In genomic region chr17:86710379-86710778, GRCm38 (mm10) we compare ENCODE assay signal across 21 mouse cellular contexts. TPM values are rescaled to one million over a fixed set of nuclear protein-coding genes. Genes with fewer than 3 reads are reported as not detected.
A peak's percentile ranks its signal among the peaks of the same experiment; 100 is the strongest.
DNase-seq lines count a peak whose midpoint lies in the region; ATAC-seq and TF ChIP-seq lines count a peak whose summit lies in the region.
"Had no signal": no experiment of that assay in that cellular context is flagged by ENCODE, and none has a peak within 500 bp of the region (broad histone marks: within the 10 kb centered on the region; RNA-seq: fewer than 3 reads in every experiment).

No protein-coding gene starts in this region.

- peak; percentile 35 to 38 for DNase-seq in heart, adult 2 months
- DNase-seq in heart, embryonic 10.5 days (ENCODE audit: low spot score) = no peak
- DNase-seq in kidney, postnatal 14 days = peak; percentile 11
- DNase-seq in CD4-positive, CD25-positive, alpha-beta regulatory T cell, adult 2 months (ENCODE audit: low read depth, low spot score) = peak; percentile 66
- peak; percentile 66 for DNase-seq in induced T-regulatory cell, adult 2 months (ENCODE audit: low read depth)
- DNase-seq in cerebellum, adult 11 months = no peak
- no peak for DNase-seq in embryo, embryonic 9.5 days (ENCODE audit: extremely low spot score)
- DNase-seq: adrenal gland, adult 2 months; cerebellum, postnatal 14 days; forebrain, postnatal 0 days; lung, postnatal 10 days; right cerebral cortex, postnatal 14 days; thymus, adult 18-20 months had no signal

- H3K9ac ChIP-seq in heart, adult 2 months (ENCODE audit: low read depth, low read length) = peak overlapping the region; percentile 6; the same call in 1 of the 2 replicates
- no peak overlapping the region for H3K9ac ChIP-seq in kidney, embryonic 14.5 days (ENCODE audit: low read depth, low read length)
- H3K9ac ChIP-seq: forebrain, postnatal 0 days; heart, embryonic 15.5 days; midbrain, embryonic 15.5 days; neural tube, embryonic 15.5 days; stomach, embryonic 15.5 days had no signal

- ATAC-seq in kidney, embryonic 14.5 days (ENCODE audit: low FRiP score, low TSS enrichment) = no peak
- ATAC-seq: forebrain, postnatal 0 days; midbrain, embryonic 15.5 days had no signal

- WGBS in heart, adult 2 months = 47% methylated on average over 8 of the region's 8 CpGs
- WGBS in heart, embryonic 10.5 days = 84% methylated on average over 8 of the region's 8 CpGs
- WGBS in kidney, embryonic 14.5 days = 81% methylated on average over 8 of the region's 8 CpGs

- no peak for TF ChIP-seq CTCF in heart, adult 2 months (IDR thresholded peaks at IDR 0.05)

- peaks cover 4% of the 10 kb centered on the region; the same call in 1 of the 2 replicates for H3K36me3 ChIP-seq in heart, adult 2 months (ENCODE audit: control insufficient read depth, insufficient read depth, low read length)
- no peaks in the 10 kb centered on the region for H3K36me3 ChIP-seq in heart, embryonic 10.5 days
- no peaks in the 10 kb centered on the region for H3K36me3 ChIP-seq in kidney, embryonic 14.5 days (ENCODE audit: control insufficient read depth, insufficient read depth, low read length)
- H3K36me3 ChIP-seq: forebrain, embryonic 10.5 days; heart, embryonic 15.5 days; midbrain, embryonic 15.5 days; neural tube, embryonic 15.5 days; stomach, embryonic 15.5 days had no signal

- 0 out of 2 replicates have a peak, but pooled peaks have one; percentile 46 for TF ChIP-seq EP300 in heart, adult 2 months (IDR thresholded peaks at IDR 0.05; ENCODE audit: insufficient read depth, low read depth, low read length)

- H3K4me3 ChIP-seq in heart, adult 2 months = peak overlapping the region; percentile 19
- H3K4me3 ChIP-seq in heart, embryonic 10.5 days = no peak overlapping the region
- no peak overlapping the region for H3K4me3 ChIP-seq in kidney, embryonic 14.5 days (ENCODE audit: low read length)
- H3K4me3 ChIP-seq: forebrain, embryonic 10.5 days; heart, embryonic 15.5 days; megakaryocyte, embryonic 14.5 days; midbrain, embryonic 15.5 days; myocyte; neural tube, embryonic 15.5 days; stomach, embryonic 15.5 days had no signal

- H3K79me2 ChIP-seq in heart, adult 2 months (replicated peaks; ENCODE audit: control insufficient read depth, insufficient read depth, low read length) = no peaks in the 10 kb centered on the region

- no peak overlapping the region for H3K4me2 ChIP-seq in kidney, embryonic 14.5 days (replicated peaks; ENCODE audit: low read depth, low read length)
- H3K4me2 ChIP-seq: heart, embryonic 15.5 days; midbrain, embryonic 15.5 days; neural tube, embryonic 15.5 days; stomach, embryonic 15.5 days had no signal

- intact Hi-C loops in heart, adult 2 months (cut with DNase I) = loop anchor here (5.0 kb wide), 2 partner anchors 42 to 118 kb away; partner anchors contain the start of gene Epas1

- TF ChIP-seq POLR2A in heart, adult 2 months (IDR thresholded peaks at IDR 0.05; ENCODE audit: insufficient read depth, low read depth, low read length) = peak; percentile 55; the same call in 1 of the 2 replicates

- peaks cover 27% of the 10 kb centered on the region for H3K4me1 ChIP-seq in heart, adult 2 months (ENCODE audit: control insufficient read depth, insufficient read depth, low read length)
- peaks cover 25% of the 10 kb centered on the region for H3K4me1 ChIP-seq in heart, embryonic 10.5 days
- H3K4me1 ChIP-seq in kidney, embryonic 14.5 days (ENCODE audit: control insufficient read depth, insufficient read depth, low read length) = no peaks in the 10 kb centered on the region; the same call in 1 of the 2 replicates
- H3K4me1 ChIP-seq: midbrain, embryonic 15.5 days; neural tube, embryonic 15.5 days; stomach, embryonic 15.5 days had no signal

- H3K27me3 ChIP-seq in heart, adult 2 months (ENCODE audit: control insufficient read depth, insufficient read depth, low read length) = no peaks in the 10 kb centered on the region
- H3K27me3 ChIP-seq in heart, embryonic 10.5 days (ENCODE audit: insufficient read depth, poor library complexity, severe bottlenecking) = no peaks in the 10 kb centered on the region
- H3K27me3 ChIP-seq in kidney, embryonic 14.5 days (ENCODE audit: control insufficient read depth, insufficient read depth, low read length) = no peaks in the 10 kb centered on the region
- H3K27me3 ChIP-seq: heart, embryonic 15.5 days; midbrain, embryonic 15.5 days; neural tube, embryonic 15.5 days; stomach, embryonic 15.5 days had no signal

- no peaks in the 10 kb centered on the region for H3K9me3 ChIP-seq in heart, embryonic 10.5 days
- H3K9me3 ChIP-seq in kidney, embryonic 14.5 days (ENCODE audit: control insufficient read depth, low read length) = no peaks in the 10 kb centered on the region
- H3K9me3 ChIP-seq: forebrain, embryonic 10.5 days; heart, embryonic 15.5 days; megakaryocyte, embryonic 14.5 days; midbrain, embryonic 15.5 days; neural tube, embryonic 15.5 days; stomach, embryonic 15.5 days had no signal

- peak overlapping the region; percentile 90 for H3K27ac ChIP-seq in heart, adult 2 months
- no peak overlapping the region for H3K27ac ChIP-seq in heart, embryonic 10.5 days
- no peak overlapping the region for H3K27ac ChIP-seq in kidney, embryonic 14.5 days (ENCODE audit: low read depth, low read length)
- H3K27ac ChIP-seq: forebrain, embryonic 10.5 days; heart, embryonic 15.5 days; midbrain, embryonic 15.5 days; neural tube, embryonic 15.5 days; stomach, embryonic 15.5 days had no signal

RNA-seq across cellular contexts. Expression of gene Epas1, which starts 43.1 kb away (rescaled TPM):
- 100 to 1,000 TPM; 244 to 277 TPM for total RNA-seq in heart, adult 2 months (2021)
- polyA plus RNA-seq in heart, adult 2 months (2012; rRNA removed) = 115 and 119 TPM in 2 replicates
- 5.8 and 6.0 TPM in 2 replicates for polyA plus RNA-seq in heart, embryonic 10.5 days (2016; fragmentation: Nextera tagmentation; extraction: Ambion mirVana)
- 8.6 and 12.8 TPM in 2 replicates for polyA plus RNA-seq in kidney, embryonic 14.5 days (2014; fragmentation: Nextera tagmentation; extraction: Ambion mirVana)

Comparison
In these comparisons a context has a peak if more than half of its experiments do, and no peak if none do; other contexts are left out.
1. DNase-seq: peak in heart, adult 2 months (2 of 2), kidney, postnatal 14 days (single experiment), CD4-positive, CD25-positive, alpha-beta regulatory T cell, adult 2 months (single experiment) and induced T-regulatory cell, adult 2 months (single experiment); none in heart, embryonic 10.5 days (single experiment), cerebellum, adult 11 months (single experiment) and embryo, embryonic 9.5 days (single experiment).